Mouse (Mus musculus): ENCODE measurements around the gene Grik4.
"Not testable (repeated sequence)": the region's sequence is repeated elsewhere in the genome, so short reads cannot be mapped to it uniquely, and the experiment has no call there.

Gene Grik4

DNA sequence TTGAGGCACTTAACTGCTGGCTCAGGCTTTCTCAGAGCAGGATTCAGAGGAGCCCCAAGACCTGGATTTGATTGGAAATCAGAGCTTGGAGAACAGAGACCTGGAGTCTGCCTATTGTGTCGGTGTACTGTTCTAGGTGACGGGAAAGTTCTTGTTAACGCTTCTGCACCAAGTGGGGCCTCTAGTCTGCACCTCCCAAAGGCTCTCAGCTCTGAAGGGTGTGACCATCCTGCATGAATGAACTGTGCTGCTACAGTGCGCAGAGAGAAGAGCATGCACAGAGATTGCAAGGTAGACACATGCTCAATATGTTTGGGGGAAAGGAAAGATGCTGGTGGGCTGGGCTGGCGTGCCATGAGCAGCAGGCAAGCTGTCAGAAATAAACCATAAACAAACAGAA is 144.6 kb downstream of the Grik4 start:
- no peak for DNase-seq (ENCODE audit: extremely low read depth, insufficient read length, low spot score)

GRCm38 (mm10) chr9:42799242-42799641 is 145.1 kb downstream of the Grik4 start:
- no peak for DNase-seq (ENCODE audit: extremely low read depth, insufficient read length, low spot score)

- DNase-seq (ENCODE audit: extremely low read depth, insufficient read length, low spot score), result no peak
Measured at GRCm38 (mm10) chr9:42798280-42798679, 146.0 kb downstream of the Grik4 start.

GRCm38 (mm10) chr9:42797276-42797675 is 147.0 kb downstream of the Grik4 start:
- no peak for DNase-seq (ENCODE audit: extremely low read depth, insufficient read length, low spot score)

- DNase-seq (ENCODE audit: extremely low read depth, insufficient read length, low spot score), result no peak
Measured at GRCm38 (mm10) chr9:42795881-42796280, 148.4 kb downstream of the Grik4 start.

GRCm38 (mm10) chr9:42794006-42794405 is 150.3 kb downstream of the Grik4 start:
- no peak for DNase-seq (ENCODE audit: extremely low read depth, insufficient read length, low spot score)

GRCm38 (mm10) chr9:42793581-42793980 is 150.7 kb downstream of the Grik4 start:
- DNase-seq (ENCODE audit: extremely low read depth, insufficient read length, low spot score), result no peak

DNA sequence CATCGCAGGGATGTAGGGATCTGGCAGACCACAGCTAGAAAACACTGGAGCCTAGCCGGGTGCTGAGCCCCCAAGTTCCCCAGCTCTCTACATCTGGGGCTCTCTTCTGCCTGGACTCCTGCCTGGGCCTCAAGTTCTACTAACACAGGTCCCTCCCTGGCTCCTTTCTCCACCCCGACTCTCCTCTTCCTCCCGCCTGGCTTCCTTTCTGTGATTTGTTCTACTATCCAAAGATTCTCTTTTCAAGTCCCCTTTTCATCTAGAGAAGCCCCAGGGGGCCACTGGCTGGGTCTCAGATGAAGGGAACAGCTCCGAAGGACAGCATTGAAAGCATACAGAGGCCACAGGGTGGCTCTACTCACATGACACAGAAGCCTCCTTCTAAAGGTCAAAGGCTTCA is 151.9 kb downstream of the Grik4 start:
- no peak for DNase-seq (ENCODE audit: extremely low read depth, insufficient read length, low spot score)

DNA sequence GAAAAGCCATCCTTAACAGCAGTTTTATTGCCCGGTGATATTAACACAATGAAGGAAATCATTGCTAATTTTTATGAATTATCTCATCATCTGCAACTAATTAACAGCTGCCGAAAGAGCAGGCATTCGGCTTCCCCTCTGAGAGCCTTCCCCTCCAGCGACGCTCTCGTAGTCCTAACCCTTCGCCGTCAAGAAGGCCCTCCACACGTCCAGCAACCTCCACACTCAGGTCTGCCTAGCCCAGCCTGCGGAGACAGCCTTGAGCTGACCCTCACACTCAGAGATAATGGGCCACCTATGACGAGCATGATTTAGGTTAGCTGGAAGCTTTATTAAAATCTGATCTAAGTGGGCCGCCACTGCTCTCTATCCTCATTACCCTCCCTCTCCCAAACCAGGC is 152.5 kb downstream of the Grik4 start:
- no peak for DNase-seq (ENCODE audit: extremely low read depth, insufficient read length, low spot score)

DNA sequence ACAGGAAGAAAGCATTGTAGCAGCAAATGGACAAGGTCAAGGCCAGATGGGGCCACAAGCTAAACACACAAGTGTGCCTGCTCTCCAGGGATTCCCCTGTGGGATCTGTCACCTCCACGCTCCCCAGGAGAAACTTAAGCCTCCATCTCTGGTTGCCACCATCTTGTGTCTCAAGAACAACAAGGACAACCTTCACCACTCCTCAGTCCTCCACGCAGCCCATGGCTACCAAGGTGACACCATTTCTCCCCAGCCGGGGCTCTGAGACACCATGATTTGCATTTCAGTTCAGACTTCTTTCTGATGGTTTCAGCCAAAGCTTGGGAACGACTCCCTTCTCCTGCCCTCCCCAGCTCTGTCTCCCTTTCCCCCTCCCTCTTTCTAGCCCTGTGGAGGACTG is 152.9 kb downstream of the Grik4 start:
- no peak for DNase-seq (ENCODE audit: extremely low read depth, insufficient read length, low spot score)

DNA sequence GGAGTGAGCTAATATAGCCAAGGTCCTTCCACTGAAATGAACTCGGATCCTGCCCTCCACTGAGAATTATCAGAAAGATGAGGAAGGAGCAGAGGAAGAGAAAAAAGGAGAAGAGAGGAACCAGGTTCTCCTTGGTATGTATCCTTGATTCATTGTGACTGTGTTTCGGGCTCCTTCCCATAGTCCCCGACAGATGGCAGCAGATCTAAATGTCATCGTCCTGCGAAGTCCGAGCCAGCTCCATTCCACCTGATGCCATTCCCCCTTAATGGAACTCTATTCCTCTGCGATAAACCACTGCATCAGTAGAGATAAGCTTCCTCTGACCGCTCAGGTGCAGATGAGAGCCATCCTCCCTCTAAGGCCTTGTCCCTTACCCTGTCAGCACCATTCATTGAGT is 155.8 kb downstream of the Grik4 start:
- DNase-seq (ENCODE audit: extremely low read depth, insufficient read length, low spot score), result no peak

GRCm38 (mm10) chr9:42786882-42787281 is 157.4 kb downstream of the Grik4 start:
- DNase-seq (ENCODE audit: extremely low read depth, insufficient read length, low spot score), result no peak

DNA sequence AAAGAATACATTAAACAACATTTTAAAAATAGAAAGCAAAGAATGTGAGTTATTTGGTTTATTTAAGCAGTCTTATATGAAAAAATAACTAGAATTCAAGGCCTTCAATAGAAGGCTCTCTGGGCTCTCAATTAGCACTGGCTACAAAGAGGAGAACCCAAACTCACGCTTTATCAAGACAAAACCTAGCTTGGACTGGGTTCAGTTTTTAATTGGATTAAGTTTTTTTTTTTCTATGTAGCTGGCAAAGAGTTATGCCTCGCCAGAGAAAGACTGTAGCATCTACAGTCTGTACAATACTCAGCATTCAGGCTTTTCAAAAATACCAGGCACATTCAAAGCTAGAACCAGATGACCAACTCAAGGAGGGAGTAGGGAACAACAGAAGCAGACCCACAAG is 158.0 kb downstream of the Grik4 start:
- DNase-seq (ENCODE audit: extremely low read depth, insufficient read length, low spot score), result no peak

- DNase-seq (ENCODE audit: extremely low read depth, insufficient read length, low spot score), result no peak
Measured at GRCm38 (mm10) chr9:42785173-42785830, 159.0 kb downstream of the Grik4 start.

GRCm38 (mm10) chr9:42783248-42783903 is 160.9 kb downstream of the Grik4 start:
- no peak for DNase-seq (ENCODE audit: extremely low read depth, insufficient read length, low spot score)

DNA sequence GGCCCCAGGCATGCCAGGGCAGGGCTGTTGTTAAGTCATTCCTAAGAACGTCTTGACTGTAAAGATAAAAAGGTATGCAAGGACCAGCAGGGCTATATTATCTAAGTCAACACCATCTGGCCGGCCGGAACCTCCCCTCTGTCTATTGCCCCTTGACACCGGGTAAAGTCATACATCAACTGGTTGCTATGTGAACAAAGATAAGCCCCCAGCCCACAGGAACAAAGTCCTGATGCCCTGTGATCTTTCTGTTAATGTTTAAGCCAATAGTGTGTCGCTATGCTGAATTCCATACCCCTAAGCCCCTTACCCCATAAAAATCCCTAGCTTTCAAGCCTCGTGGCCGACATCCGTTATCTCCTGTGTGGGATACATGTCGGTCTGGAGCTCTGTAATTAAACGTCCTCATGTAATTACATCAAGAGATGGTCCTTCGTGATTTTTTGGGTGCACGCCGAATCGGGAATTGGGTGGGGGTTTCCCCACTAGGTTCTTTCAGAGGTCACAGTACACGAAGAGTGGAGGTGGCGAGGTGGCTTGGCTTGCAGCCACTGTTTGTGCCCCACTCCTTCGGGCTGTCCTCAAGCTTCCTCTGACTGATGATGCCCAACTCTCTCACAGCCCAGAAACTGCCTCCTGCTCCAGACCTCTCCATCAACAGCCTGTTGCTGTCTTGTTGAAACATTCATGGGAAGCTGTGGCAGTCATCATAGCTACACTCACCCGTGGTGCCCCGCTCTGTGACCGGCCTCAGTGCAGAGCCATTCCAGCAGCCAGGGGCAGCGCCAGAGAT is 165.6 kb downstream of the Grik4 start:
- DNase-seq (ENCODE audit: extremely low read depth, insufficient read length, low spot score), result not testable (repeated sequence)

DNA sequence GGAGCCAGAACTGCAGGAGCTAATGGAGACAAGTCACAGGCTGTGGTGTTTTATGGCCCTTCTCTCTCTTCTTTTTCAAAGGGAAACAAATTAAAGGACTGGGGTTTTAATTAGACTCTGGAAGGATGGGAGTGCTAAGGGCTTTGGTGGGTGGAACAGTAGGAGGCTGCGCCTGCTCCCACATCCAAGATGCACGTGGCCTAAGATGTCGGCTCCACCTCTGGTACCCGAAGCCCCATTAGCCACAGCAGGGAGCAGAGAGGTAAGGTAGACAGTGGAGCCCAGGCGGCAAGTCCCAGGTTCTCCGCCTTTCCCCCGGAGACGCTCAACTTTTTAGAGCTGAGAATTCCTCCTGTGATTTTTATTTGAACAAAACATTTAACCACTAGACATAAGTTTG is 166.4 kb downstream of the Grik4 start:
- DNase-seq (ENCODE audit: extremely low read depth, insufficient read length, low spot score), result no peak

DNA sequence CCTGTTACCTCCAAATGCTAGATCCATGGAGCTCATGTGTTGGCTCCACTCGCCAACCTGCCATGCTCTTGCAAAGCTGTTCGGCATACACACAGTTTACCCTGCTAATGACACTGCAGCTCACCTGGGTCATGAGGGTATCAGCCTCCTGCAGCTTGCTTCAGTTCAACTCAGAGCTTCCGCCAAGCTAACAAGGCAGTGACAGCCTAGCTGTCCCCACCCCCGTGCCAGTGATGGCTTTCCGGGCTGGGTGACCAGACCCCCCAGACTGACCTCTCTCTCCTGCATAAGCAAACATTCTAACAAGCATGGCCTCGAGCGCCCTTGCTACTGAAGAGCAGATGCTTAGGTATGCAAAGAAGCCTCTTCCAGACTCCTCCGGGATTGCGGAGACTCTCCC is 167.5 kb downstream of the Grik4 start:
- DNase-seq (ENCODE audit: extremely low read depth, insufficient read length, low spot score), result no peak

DNA sequence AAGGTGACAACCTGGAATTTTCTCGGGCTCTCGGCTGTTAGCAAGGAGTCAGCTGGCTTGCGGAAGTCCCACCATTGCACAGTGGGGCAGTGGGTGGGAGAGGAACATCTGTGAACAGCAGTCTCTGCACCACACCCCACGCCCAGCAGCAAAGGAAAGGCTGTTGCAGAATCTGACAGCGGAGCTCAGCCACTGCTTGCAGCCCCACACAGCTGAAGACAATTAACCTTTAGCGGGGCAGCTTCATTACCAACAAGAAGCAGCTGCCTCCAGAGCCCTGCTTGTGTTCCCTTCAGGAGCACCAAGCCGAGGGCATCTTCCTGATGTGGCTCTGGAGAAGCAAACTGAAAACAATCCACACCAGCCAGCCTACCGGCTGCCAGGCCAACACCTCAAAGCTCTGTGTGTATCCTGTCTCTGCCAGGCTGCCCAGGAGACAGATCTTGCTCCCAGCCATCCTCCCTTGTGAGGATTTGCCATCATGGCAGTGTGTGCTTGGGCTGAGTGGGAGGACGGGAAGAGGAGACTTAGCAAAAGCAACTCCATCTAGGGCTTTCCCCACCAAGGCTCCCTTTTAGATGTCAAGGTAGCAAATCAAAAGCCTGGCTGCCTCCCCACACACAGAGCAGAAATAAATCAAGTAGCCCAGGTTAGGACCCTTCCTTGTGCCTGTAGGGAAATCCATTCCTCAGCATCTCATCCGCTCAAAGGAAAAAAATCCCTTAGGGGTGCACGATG is 179.3 kb downstream of the Grik4 start:
- no peak for DNase-seq (ENCODE audit: extremely low read depth, insufficient read length, low spot score)

- DNase-seq (ENCODE audit: extremely low read depth, insufficient read length, low spot score), result no peak
Measured at GRCm38 (mm10) chr9:42758682-42759205, 185.5 kb downstream of the Grik4 start.

Data from 3134 (cell line).